Mouse (Mus musculus) splenic B cell, adult 2 months (primary cell): ENCODE measurements around the gene Arsb.

Experiments used
- DNase-seq: peaks from one replicate; pipeline ENCODE4 v3.0.0-alpha.2; 2011; ENCODE audit warnings: low read depth, low spot score
- H3K27me3 ChIP-seq: 2 replicates; pipeline ENCODE4 v1.6.1; 2012; ENCODE audit warnings: mild to moderate bottlenecking, low read length, moderate library complexity, mixed read lengths; ENCODE audit not compliant: control insufficient read depth, poor library complexity, insufficient read depth, severe bottlenecking
- H3K36me3 ChIP-seq: 2 replicates; pipeline ENCODE4 v1.6.1; 2012; ENCODE audit warnings: mild to moderate bottlenecking, low read length, moderate library complexity, mixed read lengths; ENCODE audit not compliant: control insufficient read depth, poor library complexity, insufficient read depth, severe bottlenecking

Arsb gene

DNA sequence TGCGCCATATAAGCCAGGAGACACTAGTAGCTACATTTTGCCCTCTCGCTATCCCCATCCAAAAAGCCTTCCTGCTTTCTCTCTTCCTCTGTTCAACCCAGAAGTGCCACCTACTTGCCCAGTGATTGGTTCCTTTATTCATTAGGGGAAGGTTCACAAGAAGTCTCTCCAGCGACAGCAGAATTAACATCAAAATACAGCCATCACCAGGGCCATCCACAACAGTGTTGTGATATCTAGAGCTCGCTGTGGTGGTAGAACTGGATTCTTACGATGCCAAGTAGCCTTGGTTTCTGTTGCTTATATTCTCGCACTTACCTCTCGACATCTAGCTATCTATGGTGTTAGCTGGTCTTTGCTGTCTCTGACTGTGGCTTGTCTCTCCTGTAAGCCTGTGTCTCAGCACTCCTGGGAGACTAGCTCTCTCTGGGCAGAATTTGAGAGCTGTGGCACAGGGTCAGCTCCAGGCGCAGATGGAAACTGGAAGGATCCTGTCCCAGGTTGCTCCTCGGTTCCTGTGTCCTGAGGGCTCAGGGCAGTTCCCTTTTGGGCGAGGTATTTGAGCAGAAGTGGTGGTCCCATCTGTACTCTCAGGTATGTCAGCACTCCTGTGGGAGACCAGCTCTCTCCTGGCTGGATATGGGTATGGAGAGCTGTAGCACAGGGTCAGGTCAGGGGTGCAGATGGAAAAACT lies 135.3 kb downstream of the Arsb start:
- DNase-seq: no peak
- H3K36me3 ChIP-seq: no peaks in the 10 kb centered on the region
- no peaks in the 10 kb centered on the region for H3K27me3 ChIP-seq

DNA sequence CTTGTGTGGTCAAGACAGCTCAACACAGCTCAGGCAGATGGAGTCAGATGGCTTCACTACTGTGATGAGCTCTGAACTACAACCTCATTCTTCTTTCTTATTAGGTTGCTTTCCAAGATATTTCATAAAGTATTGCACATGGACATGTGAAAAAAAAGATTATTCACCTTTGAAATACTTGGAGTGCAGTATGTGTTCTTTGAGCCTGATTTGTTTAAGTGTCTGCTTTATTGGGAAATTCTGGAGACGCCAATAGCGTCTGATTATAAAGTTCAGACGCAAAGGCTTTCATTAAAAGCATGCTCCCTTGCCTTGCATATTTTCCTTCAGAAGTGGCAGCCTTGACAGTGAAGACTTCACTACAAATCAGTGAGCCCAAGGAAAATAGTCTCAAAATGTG lies 136.5 kb downstream of the Arsb start:
- Histone ChIP-seq H3K27me3 (no peaks in the 10 kb centered on the region), H3K36me3 (no peaks in the 10 kb centered on the region)
- DNase-seq: no peak

DNA sequence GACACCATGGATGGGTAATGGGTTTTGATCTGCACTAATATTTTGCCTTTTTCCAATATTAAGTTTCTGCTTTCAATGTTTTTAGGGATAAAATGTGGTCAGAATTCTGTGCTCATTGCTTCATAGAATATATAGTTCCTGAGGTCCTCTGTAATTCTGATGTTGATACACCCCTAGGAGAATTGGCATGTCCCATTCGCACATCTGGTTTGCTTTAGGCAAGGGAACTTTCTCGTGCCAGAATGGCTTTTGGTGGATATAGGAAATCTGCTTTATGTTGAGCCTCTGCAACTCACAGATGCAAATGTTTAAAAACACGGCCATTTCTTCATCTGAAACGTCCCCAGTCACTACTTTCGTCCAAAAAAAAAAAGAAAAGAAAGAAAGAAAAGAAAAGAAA lies 138.4 kb downstream of the Arsb start:
- no peaks in the 10 kb centered on the region for H3K27me3 ChIP-seq
- DNase-seq: no peak
- no peaks in the 10 kb centered on the region for H3K36me3 ChIP-seq

DNA sequence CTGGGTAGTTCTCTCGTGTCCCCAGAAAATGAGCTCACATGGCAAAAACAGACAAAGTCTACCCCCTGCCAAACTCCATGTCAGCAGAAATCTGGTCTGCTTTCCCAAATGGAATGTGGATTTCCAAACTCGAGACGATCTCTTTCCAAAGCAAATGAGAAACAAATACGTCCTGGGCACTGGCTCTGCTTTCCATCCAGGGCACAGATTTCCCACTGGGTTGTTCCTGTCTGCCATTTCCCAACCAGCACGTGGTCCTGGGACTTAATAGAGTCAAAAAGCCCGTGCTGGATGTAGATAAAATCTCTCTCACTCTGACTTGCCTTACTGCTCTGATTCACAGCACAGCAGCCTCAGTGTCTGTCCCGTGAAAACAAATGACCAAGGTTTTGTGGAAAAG lies 139.6 kb downstream of the Arsb start:
- no peaks in the 10 kb centered on the region for H3K27me3 ChIP-seq
- DNase-seq: no peak
- H3K36me3 ChIP-seq: no peaks in the 10 kb centered on the region

DNA sequence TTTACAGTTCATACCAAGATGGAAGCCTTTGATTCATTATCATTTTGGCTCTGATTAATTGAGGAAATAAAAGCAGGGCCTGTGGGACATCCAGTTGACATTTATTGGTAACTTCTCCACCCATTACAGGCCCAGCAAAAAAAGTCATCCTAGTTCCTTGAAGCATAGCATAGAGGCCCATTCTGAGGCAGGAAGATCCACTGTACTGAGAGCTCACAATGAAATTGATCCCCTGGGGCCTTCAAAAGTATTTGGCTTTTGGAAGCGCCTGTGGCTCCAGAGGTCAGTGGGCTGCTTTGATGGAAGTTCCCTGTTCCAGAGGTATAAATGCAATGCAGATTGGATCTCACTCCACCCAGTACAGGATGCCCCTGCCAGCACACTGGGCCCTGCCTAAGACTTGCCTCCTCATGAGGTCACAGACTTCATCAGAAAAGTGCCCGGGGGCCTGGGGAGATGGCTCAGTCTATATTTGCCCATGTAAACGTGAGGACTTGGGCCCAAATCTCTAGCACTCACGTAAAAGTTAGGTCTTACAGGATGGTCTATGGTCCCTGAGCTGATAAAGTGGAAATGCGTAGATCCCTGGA lies 141.0 kb downstream of the Arsb start:
- DNase-seq: no peak
- Histone ChIP-seq H3K36me3 (no peaks in the 10 kb centered on the region), H3K27me3 (no peaks in the 10 kb centered on the region)

DNA sequence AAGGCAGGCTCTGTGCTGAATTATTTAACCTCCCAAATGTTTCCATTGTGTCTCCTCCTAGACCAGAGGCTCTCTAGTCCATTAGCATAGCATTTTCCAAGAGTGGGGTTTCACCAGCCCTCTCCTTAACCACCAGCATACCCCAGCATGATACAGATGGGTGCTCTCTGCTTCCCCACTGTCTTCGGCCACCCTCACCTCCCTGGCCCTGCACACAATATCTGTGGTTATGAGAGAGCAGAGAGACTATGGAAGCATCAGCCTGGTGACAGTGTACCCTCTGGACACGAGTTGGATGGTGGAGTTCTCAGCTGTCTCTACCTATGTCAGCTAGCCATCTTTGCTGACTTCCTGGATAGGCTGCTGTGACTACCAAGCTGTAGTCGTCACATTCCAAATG lies 142.8 kb downstream of the Arsb start:
- H3K27me3 ChIP-seq: no peaks in the 10 kb centered on the region
- no peaks in the 10 kb centered on the region for H3K36me3 ChIP-seq
- no peak for DNase-seq

DNA sequence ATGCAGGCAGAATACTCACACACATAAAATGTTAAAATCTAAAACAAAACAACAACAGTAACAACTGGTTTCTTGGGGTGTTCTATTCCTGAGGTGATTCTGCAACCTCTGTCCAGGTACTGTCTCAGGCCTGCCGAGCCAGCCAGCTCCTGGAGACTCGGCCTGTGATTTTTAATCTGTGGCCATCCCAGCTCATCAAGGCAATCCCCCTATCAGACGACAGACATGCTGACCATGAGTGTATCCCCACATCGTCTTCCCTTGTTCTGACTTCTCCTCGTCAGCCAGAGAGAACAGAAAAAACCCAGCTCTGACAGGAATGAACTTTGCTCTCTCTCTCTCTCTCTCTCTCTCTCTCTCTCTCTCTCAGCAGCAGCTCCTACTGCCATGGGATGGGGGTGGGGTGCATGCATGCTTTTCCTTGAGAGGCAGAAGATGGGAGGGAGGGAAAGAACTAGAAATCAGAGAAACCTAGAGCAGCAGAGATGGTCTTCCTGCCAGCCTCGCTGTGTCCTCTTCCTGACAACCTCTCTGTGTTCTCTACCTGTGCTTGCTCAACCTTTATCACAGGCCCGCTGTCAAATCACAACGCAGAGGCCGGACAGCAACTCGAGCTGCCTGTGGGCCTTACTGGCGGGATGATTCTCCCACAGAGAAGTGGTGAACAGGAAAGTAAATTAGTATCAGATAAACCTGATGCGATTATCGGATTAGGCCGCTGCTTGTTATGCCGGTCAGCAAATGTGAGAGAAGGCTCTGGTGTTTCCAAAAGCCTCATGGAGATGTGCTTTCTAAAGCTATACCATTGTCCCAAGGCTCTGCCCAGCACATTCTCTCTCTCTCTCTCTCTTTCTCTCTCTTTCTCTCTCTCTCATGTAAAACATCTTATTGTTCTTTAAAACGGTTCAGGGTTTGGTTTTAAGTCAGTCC lies 144.5 kb downstream of the Arsb start:
- no peak for DNase-seq
- Histone ChIP-seq H3K27me3 (no peaks in the 10 kb centered on the region), H3K36me3 (no peaks in the 10 kb centered on the region)

DNA sequence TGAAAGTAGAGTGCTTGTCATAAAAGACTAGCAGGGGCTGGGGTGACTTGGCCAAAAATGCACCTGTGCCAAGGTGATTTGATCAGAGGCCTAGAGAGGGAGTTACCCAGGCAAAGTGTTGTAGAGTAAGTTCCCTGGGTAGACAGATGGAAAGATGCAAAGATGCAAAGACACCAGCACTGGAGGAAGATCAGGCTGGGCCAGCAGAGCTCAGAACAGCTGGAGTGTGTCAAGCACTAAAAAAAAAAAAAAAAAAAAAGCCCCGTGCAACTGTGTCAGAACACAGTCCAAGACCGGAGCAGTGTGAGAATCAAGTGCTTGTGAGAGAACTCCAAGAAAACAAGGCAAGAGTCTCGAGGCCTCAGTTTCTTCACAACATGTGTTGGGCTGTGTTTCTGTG lies 148.1 kb downstream of the Arsb start:
- peak; percentile 7 for DNase-seq
- Histone ChIP-seq H3K27me3 (no peaks in the 10 kb centered on the region), H3K36me3 (no peaks in the 10 kb centered on the region)

DNA sequence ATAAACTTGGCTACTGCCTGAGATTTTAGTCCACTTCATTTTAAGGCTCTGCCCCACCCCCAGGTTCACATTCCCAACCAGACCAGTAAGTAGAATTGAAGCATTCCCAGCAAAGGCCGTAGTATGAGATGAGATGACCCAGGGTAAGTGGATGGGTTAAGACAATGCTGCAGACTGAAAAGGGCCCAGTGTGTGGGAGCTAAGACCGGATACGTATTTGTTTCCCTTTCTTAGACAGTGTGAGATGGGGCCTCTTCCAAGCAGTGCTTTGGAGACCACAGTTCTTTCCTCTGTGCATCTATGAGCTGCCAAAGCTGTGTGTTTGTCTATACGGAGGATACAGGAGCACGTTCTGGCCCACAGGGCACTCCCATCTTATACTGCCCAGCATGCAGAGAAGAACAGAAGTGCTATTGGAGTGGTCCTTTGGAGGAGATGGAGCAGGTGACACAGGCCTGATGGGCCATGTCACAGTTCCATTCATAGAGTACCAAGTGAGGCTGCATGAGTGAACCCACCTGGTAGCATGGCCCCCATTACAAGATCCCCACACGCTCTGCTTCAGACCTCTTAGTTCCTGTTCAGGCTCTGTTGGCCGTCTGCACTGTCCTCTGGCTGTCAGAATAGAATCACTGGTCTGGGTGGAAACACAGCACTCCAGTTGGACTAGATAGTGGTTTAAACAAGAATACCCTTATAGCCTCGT lies 148.8 kb downstream of the Arsb start:
- DNase-seq: peak; percentile 52
- Histone ChIP-seq H3K36me3 (no peaks in the 10 kb centered on the region), H3K27me3 (no peaks in the 10 kb centered on the region)

DNA sequence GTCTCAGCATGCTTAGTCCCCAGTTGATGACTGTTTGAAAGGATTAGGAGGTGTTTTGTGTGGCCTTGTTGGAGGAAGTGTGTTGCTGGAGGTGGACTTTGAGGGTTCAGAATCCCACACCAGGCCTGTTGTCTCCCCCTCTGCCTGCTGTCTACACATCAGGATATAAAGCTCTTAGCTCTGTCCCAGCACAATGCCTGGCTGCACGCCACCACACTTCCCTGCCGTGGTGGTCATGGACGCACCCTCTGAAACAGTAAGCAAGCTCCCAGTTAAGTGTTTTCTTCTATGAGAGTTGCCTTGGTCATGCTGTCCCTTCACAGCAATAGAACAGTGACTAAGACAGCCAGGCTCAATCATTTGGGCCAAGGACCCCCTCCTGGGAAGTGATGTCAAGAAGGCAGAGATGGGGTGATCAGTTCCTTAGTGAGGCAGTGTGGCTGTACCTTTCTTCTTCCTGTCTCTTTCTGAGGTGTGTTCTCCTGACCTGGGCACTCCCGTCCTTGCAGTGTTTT lies 149.4 kb downstream of the Arsb start:
- no peak for DNase-seq
- no peaks in the 10 kb centered on the region for H3K36me3 ChIP-seq
- H3K27me3 ChIP-seq: no peaks in the 10 kb centered on the region

DNA sequence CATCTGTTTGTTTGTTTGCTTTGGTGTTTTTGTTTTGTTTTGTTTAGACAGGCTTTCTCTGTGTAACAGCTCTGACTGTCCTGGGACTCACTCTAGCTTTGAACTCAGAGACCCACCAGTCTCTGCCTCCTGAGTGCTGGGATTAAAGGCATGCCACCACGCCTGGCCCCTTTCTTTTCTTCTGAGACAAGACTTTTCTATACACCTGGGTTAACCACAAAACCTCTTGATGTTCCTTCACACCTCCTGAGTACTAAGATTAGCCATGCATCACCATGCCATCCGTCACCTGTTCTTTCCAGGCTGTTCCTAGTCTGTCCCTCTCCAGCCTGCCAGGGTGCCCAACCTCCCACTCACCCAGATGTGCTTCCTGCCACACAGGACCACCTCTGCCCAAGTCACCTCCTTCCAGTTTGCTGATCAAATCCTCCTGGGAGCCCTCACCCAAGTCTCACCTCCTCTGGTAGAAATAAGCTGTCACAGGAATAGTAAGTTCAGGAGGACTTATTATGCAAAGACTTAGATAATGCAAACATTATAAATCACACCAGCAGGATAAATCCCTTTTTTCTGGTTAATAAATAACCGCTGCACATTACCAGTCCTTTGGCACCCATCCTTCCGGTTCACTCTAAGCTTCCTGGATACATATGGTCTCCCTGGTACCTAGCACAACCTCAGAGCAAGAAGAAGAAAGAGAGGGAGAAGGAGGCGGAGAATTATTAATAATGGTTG lies 150.6 kb downstream of the Arsb start:
- Histone ChIP-seq H3K36me3 (no peaks in the 10 kb centered on the region), H3K27me3 (no peaks in the 10 kb centered on the region)
- no peak for DNase-seq

DNA sequence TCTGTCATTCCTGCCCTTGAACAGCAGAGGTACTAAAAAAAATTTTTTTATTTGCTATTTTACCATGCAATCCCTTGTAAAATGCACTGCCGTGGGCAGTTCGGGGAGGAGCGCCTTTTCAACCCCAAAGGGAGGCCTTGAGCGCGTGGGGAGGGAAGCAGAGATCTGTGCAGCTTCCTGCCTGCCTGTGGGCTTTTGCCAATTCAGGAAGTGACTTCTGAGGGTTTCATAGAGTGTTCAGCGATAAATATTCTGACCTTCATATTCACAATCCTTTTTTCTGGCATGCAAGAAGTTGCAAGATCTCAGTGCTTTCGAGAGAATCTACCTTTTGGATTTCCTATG lies 151.1 kb downstream of the Arsb start:
- H3K36me3 ChIP-seq: no peaks in the 10 kb centered on the region
- peak; percentile 12 for DNase-seq
- H3K27me3 ChIP-seq: no peaks in the 10 kb centered on the region

DNA sequence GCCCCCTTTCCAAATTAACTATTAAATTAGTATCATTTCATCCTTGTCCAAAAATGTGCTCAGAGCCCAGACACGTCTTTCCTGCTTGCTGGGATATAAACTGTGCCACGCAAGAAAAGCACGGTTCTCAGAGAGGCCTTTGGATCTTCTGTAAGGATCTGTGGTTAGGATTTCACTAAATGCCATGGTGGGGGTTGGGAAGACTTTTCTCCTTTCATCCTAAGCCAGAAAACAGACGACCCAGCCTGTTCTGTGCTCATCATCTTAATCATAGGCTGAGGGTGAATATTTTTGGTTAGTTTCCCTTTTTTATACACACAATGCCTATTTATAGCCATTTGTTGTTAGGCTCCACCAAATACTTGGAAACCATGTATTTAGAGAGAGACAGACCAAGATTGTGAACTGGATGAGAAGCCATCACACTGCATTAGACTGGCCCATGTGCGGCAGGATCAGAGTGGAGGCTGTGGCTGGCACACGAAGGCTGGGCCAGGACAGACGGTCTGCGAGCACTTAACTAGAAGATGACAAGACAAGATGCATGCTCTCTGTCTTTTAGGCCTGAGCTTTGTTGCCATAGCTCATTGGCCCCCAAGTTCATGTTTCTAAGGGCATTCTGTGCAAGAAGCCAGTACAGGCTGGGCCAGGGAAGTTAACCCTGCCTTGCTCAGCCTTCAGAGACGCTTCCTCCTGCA lies 153.5 kb downstream of the Arsb start:
- no peaks in the 10 kb centered on the region for H3K27me3 ChIP-seq
- no peak for DNase-seq
- H3K36me3 ChIP-seq: no peaks in the 10 kb centered on the region
